Comparison of ENCODE assay signal across 24 mouse cellular contexts in genomic region chr7:118898063-118898462, GRCm38 (mm10). TPM values are rescaled to one million over a fixed set of nuclear protein-coding genes. Genes with fewer than 3 reads are reported as not detected.
DNase-seq lines count a peak whose midpoint lies in the region; ATAC-seq and TF ChIP-seq lines count a peak whose summit lies in the region.
"Had no signal": no experiment of that assay in that cellular context is flagged by ENCODE, and none has a peak within 500 bp of the region (broad histone marks: within the 10 kb centered on the region; RNA-seq: fewer than 3 reads in every experiment).

No protein-coding gene starts in this region.

- no peak overlapping the region for H3K4me3 ChIP-seq in intestine, postnatal 0 days (ENCODE audit: low read depth, low read length)
- H3K4me3 ChIP-seq in intestine, embryonic 15.5 days (replicated peaks): no peak overlapping the region
- H3K4me3 ChIP-seq in midbrain, postnatal 0 days (ENCODE audit: low read depth, low read length): no peak overlapping the region
- no peak overlapping the region for H3K4me3 ChIP-seq in midbrain, embryonic 16.5 days (ENCODE audit: low read depth, low read length)
- H3K4me3 ChIP-seq in stomach, postnatal 0 days (ENCODE audit: low read depth, low read length): no peak overlapping the region
- H3K4me3 ChIP-seq: forebrain, embryonic 13.5 days; hindbrain, embryonic 15.5 days; limb, embryonic 12.5 days; midbrain, embryonic 13.5 days; myocyte had no signal

- no peak overlapping the region for H3K4me2 ChIP-seq in intestine, postnatal 0 days (replicated peaks; ENCODE audit: low read depth)
- H3K4me2 ChIP-seq in intestine, embryonic 15.5 days (replicated peaks): no peak overlapping the region
- H3K4me2 ChIP-seq in midbrain, postnatal 0 days (ENCODE audit: low read depth, low read length, poor library complexity, severe bottlenecking): no peak overlapping the region
- no peak overlapping the region for H3K4me2 ChIP-seq in midbrain, embryonic 16.5 days (ENCODE audit: low read length)
- H3K4me2 ChIP-seq in stomach, postnatal 0 days (replicated peaks; ENCODE audit: low read depth): no peak overlapping the region
- H3K4me2 ChIP-seq: forebrain, embryonic 13.5 days; heart, embryonic 11.5 days; hindbrain, embryonic 15.5 days; limb, embryonic 12.5 days; midbrain, embryonic 13.5 days had no signal

- no peaks in the 10 kb centered on the region for H3K9me3 ChIP-seq in intestine, postnatal 0 days (ENCODE audit: control insufficient read depth)
- H3K9me3 ChIP-seq in intestine, embryonic 15.5 days: no peaks in the 10 kb centered on the region
- no peaks in the 10 kb centered on the region for H3K9me3 ChIP-seq in midbrain, postnatal 0 days (ENCODE audit: low read length)
- H3K9me3 ChIP-seq in midbrain, embryonic 16.5 days (replicated peaks; ENCODE audit: control insufficient read depth, low read length, poor library complexity, severe bottlenecking): no peaks in the 10 kb centered on the region
- H3K9me3 ChIP-seq in stomach, postnatal 0 days (ENCODE audit: control insufficient read depth, low read length): no peaks in the 10 kb centered on the region
- H3K9me3 ChIP-seq: forebrain, embryonic 13.5 days; hindbrain, embryonic 15.5 days; limb, embryonic 12.5 days; midbrain, embryonic 13.5 days had no signal

- no peak for TF ChIP-seq EP300 in stomach, postnatal 0 days (optimal IDR thresholded peaks at IDR 0.05)

- ATAC-seq in CD4-positive, CD25-positive, alpha-beta regulatory T cell, adult 4 months: no peak
- no peak for ATAC-seq in intestine, postnatal 0 days
- no peak for ATAC-seq in intestine, embryonic 15.5 days
- ATAC-seq in midbrain, postnatal 0 days (ENCODE audit: low FRiP score): no peak
- ATAC-seq in midbrain, embryonic 16.5 days: no peak
- ATAC-seq in stomach, postnatal 0 days (ENCODE audit: low FRiP score, low TSS enrichment): no peak
- ATAC-seq: activated CD4-positive, CD25-positive, alpha-beta regulatory T cell, adult 4 months; forebrain, embryonic 13.5 days; midbrain, embryonic 13.5 days; Patski had no signal

- H3K9ac ChIP-seq in intestine, postnatal 0 days (ENCODE audit: low read depth, low read length): no peak overlapping the region
- no peak overlapping the region for H3K9ac ChIP-seq in intestine, embryonic 15.5 days
- H3K9ac ChIP-seq in midbrain, postnatal 0 days (replicated peaks; ENCODE audit: low read length, poor library complexity, severe bottlenecking): no peak overlapping the region
- H3K9ac ChIP-seq in midbrain, embryonic 16.5 days (ENCODE audit: low read depth, low read length): no peak overlapping the region
- no peak overlapping the region for H3K9ac ChIP-seq in stomach, postnatal 0 days (ENCODE audit: low read length)
- H3K9ac ChIP-seq: forebrain, embryonic 13.5 days; hindbrain, embryonic 15.5 days; limb, embryonic 12.5 days; liver, embryonic 14.5 days; midbrain, embryonic 13.5 days had no signal

- H3K36me3 ChIP-seq in intestine, postnatal 0 days (ENCODE audit: control insufficient read depth, insufficient read depth): no peaks in the 10 kb centered on the region
- H3K36me3 ChIP-seq in intestine, embryonic 15.5 days: no peaks in the 10 kb centered on the region
- H3K36me3 ChIP-seq in midbrain, postnatal 0 days (ENCODE audit: insufficient read depth, low read length): no peaks in the 10 kb centered on the region
- H3K36me3 ChIP-seq in midbrain, embryonic 16.5 days (ENCODE audit: control insufficient read depth, insufficient read depth, low read length): no peaks in the 10 kb centered on the region
- no peaks in the 10 kb centered on the region for H3K36me3 ChIP-seq in stomach, postnatal 0 days (ENCODE audit: control insufficient read depth, insufficient read depth, low read length)
- H3K36me3 ChIP-seq: hindbrain, embryonic 15.5 days; limb, embryonic 12.5 days; midbrain, embryonic 13.5 days had no signal

- H3K27ac ChIP-seq in intestine, postnatal 0 days (ENCODE audit: low read depth, low read length): no peak overlapping the region
- H3K27ac ChIP-seq in intestine, embryonic 15.5 days: no peak overlapping the region
- H3K27ac ChIP-seq in midbrain, postnatal 0 days (ENCODE audit: low read depth, low read length): no peak overlapping the region
- no peak overlapping the region for H3K27ac ChIP-seq in midbrain, embryonic 16.5 days (ENCODE audit: low read length)
- no peak overlapping the region for H3K27ac ChIP-seq in stomach, postnatal 0 days (replicated peaks)
- H3K27ac ChIP-seq: forebrain, embryonic 13.5 days; hindbrain, embryonic 15.5 days; limb, embryonic 12.5 days; liver, embryonic 14.5 days; midbrain, embryonic 13.5 days had no signal

- no peaks in the 10 kb centered on the region; the same call in 1 of the 2 replicates for H3K4me1 ChIP-seq in intestine, postnatal 0 days (replicated peaks; ENCODE audit: control insufficient read depth, insufficient read depth, low read length)
- peaks cover 7% of the 10 kb centered on the region; the same call in 1 of the 2 replicates for H3K4me1 ChIP-seq in intestine, embryonic 15.5 days (replicated peaks)
- H3K4me1 ChIP-seq in midbrain, postnatal 0 days (ENCODE audit: insufficient read depth, low read length): no peaks in the 10 kb centered on the region
- H3K4me1 ChIP-seq in midbrain, embryonic 16.5 days (ENCODE audit: control insufficient read depth, insufficient read depth, low read length): no peaks in the 10 kb centered on the region; the same call in 1 of the 2 replicates
- no peaks in the 10 kb centered on the region for H3K4me1 ChIP-seq in stomach, postnatal 0 days (replicated peaks; ENCODE audit: control insufficient read depth, insufficient read depth)

- peak; percentile 3 for DNase-seq in CD4-positive, CD25-positive, alpha-beta regulatory T cell, adult 2 months (ENCODE audit: low read depth, low spot score)
- DNase-seq in midbrain, postnatal 0 days (ENCODE audit: low spot score): peak; percentile 13
- DNase-seq in stomach, postnatal 0 days (ENCODE audit: low spot score): no peak
- no peak for DNase-seq in T-cell, adult 2 months (ENCODE audit: low spot score)
- DNase-seq: adrenal gland, postnatal 25 days; cerebellum, adult 8-10 months; heart, postnatal 14 days; kidney, adult 18-20 months; kidney, postnatal 36 days; layer of hippocampus, adult 9-11 months; lung, postnatal 10 days had no signal

- peak; percentile 30; the same call in 1 of the 2 replicates for TF ChIP-seq CTCF in intestine, postnatal 0 days (IDR thresholded peaks at IDR 0.05; ENCODE audit: low read depth)
- TF ChIP-seq CTCF in midbrain, postnatal 0 days (IDR thresholded peaks at IDR 0.05): peak; percentile 20; the same call in 1 of the 2 replicates
- peak; percentile 39 for TF ChIP-seq CTCF in stomach, postnatal 0 days (IDR thresholded peaks at IDR 0.05; ENCODE audit: low read depth)

- no peaks in the 10 kb centered on the region for H3K27me3 ChIP-seq in intestine, postnatal 0 days (replicated peaks; ENCODE audit: control insufficient read depth, insufficient read depth, low read length)
- H3K27me3 ChIP-seq in intestine, embryonic 15.5 days (replicated peaks): no peaks in the 10 kb centered on the region
- H3K27me3 ChIP-seq in midbrain, postnatal 0 days (ENCODE audit: insufficient read depth, low read length): no peaks in the 10 kb centered on the region
- no peaks in the 10 kb centered on the region for H3K27me3 ChIP-seq in midbrain, embryonic 16.5 days (ENCODE audit: control insufficient read depth, insufficient read depth, low read depth, low read length)
- no peaks in the 10 kb centered on the region for H3K27me3 ChIP-seq in stomach, postnatal 0 days (ENCODE audit: control insufficient read depth, insufficient read depth, low read length)
- H3K27me3 ChIP-seq: forebrain, embryonic 13.5 days; hindbrain, embryonic 15.5 days; limb, embryonic 12.5 days; Patski had no signal

RNA-seq across cellular contexts. Expression of gene Knop1, which starts 42.0 kb away (rescaled TPM):
- polyA plus RNA-seq in CD4-positive, CD25-positive, alpha-beta regulatory T cell, adult 4 months (2017; shearing (Covaris generic)): 10 to 100 TPM; 37.0 to 39.8 TPM
- polyA plus RNA-seq in intestine, postnatal 0 days (2015; fragmentation: Nextera tagmentation; extraction: Ambion mirVana): 35.8 and 40.0 TPM in 2 replicates
- polyA plus RNA-seq in intestine, embryonic 15.5 days (2015; fragmentation: Nextera tagmentation; extraction: Ambion mirVana): 87.7 and 99.4 TPM in 2 replicates
- 31.6 and 37.5 TPM in 2 replicates for total RNA-seq in midbrain, postnatal 0 days (2014; rRNA removed)
- 67.5 and 73.2 TPM in 2 replicates for polyA plus RNA-seq in midbrain, postnatal 0 days (2015; fragmentation: Nextera tagmentation; extraction: Ambion mirVana)
- polyA plus RNA-seq in midbrain, embryonic 16.5 days (2015; fragmentation: Nextera tagmentation; extraction: Ambion mirVana): 54.9 and 61.0 TPM in 2 replicates
- 41.7 and 51.4 TPM in 2 replicates for polyA plus RNA-seq in stomach, postnatal 0 days (2015; fragmentation: Nextera tagmentation; extraction: Ambion mirVana)

RNA-seq across cellular contexts. Expression of gene Iqck, which starts 42.5 kb away (rescaled TPM):
- polyA plus RNA-seq in CD4-positive, CD25-positive, alpha-beta regulatory T cell, adult 4 months (2017; shearing (Covaris generic)): under 1 TPM; 0.35 to 0.56 TPM
- polyA plus RNA-seq in intestine, postnatal 0 days (2015; fragmentation: Nextera tagmentation; extraction: Ambion mirVana): 0.83 and 1.1 TPM in 2 replicates
- 2.0 TPM in 2 replicates for polyA plus RNA-seq in intestine, embryonic 15.5 days (2015; fragmentation: Nextera tagmentation; extraction: Ambion mirVana)
- 3.5 and 5.1 TPM in 2 replicates for total RNA-seq in midbrain, postnatal 0 days (2014; rRNA removed)
- 4.8 and 5.9 TPM in 2 replicates for polyA plus RNA-seq in midbrain, postnatal 0 days (2015; fragmentation: Nextera tagmentation; extraction: Ambion mirVana)
- polyA plus RNA-seq in midbrain, embryonic 16.5 days (2015; fragmentation: Nextera tagmentation; extraction: Ambion mirVana): 4.7 and 4.8 TPM in 2 replicates
- 1.1 and 1.5 TPM in 2 replicates for polyA plus RNA-seq in stomach, postnatal 0 days (2015; fragmentation: Nextera tagmentation; extraction: Ambion mirVana)

Comparison
In these comparisons a context has a peak if more than half of its experiments do, and no peak if none do; other contexts are left out.
1. DNase-seq: peak in CD4-positive, CD25-positive, alpha-beta regulatory T cell, adult 2 months (single experiment) and midbrain, postnatal 0 days (single experiment); none in stomach, postnatal 0 days (single experiment) and T-cell, adult 2 months (single experiment).
2. Peak in every context shown above with its lines, with median percentiles within 50 percentile points of each other: CTCF ChIP-seq.